Mouse (Mus musculus) bone marrow macrophage, adult 2 months (primary cell): ENCODE data around the gene Tat.

Experiments used
- CTCF ChIP-seq: IDR thresholded peaks from 2 replicates; pipeline ENCODE4 v1.5.1; 2012; ENCODE audit warnings: low read depth, mild to moderate bottlenecking, low read length, moderate library complexity
- POLR2A ChIP-seq: IDR thresholded peaks from 2 replicates; pipeline ENCODE4 v1.6.1; 2012; ENCODE audit warnings: mild to moderate bottlenecking, low read depth, low read length, borderline replicate concordance

DNA sequence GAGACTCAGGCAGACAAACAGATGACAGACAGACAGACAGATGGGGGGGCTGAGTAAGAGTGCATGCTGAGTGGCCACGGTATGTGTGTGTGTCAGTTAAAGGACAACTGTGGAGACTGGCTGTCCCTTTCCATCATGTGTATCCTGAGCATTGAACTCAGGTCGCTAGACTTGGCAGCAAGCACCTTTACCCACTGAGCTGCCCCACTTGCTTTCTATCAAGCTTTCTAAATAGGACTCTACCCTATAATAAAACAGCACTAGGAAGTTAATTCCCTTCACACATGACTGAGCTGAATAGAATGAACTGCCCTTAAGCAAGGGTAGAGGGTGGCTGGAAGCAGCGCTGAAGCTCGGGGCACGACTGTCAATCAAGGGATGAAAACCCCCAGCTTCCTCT lies 1.9 kb downstream of the Tat start:
- no peak for TF ChIP-seq CTCF
- TF ChIP-seq POLR2A: no peak
